Mouse (Mus musculus) stomach, embryonic 16.5 days (tissue): ENCODE results near the gene 4930579F01Rik. TPM values are rescaled to one million over a fixed set of nuclear protein-coding genes. Genes with fewer than 3 reads are reported as not detected.

Experiments
- ATAC-seq: fragments of 200-750 bp; cut with Nextera tagmentation; 2 replicates; pipeline ENCODE4 v1.8.0; 2017; ENCODE audit warnings: moderate number of reproducible peaks, moderate TSS enrichment; ENCODE audit not compliant: insufficient read depth, low FRiP score
- H3K27ac ChIP-seq: fragments of 300-500 bp; sonication (generic); 2 replicates; pipeline ENCODE4 v1.5.1; 2014; ENCODE audit warnings: low read length
- H3K27me3 ChIP-seq: fragments of 300-500 bp; sonication (generic); 2 replicates; pipeline ENCODE4 v1.6.1; 2014; ENCODE audit warnings: low read length, control low read depth, mixed read lengths; ENCODE audit not compliant: control insufficient read depth, insufficient read depth
- H3K36me3 ChIP-seq: fragments of 300-500 bp; sonication (generic); 2 replicates; pipeline ENCODE4 v1.6.1; 2014; ENCODE audit warnings: low read length; ENCODE audit not compliant: control insufficient read depth, insufficient read depth
- H3K4me1 ChIP-seq: fragments of 300-500 bp; sonication (generic); 2 replicates; pipeline ENCODE4 v1.6.1; 2014; ENCODE audit warnings: low read length, control low read depth, mixed read lengths; ENCODE audit not compliant: control insufficient read depth, insufficient read depth
- H3K4me2 ChIP-seq: fragments of 300-500 bp; sonication (generic); 2 replicates; pipeline ENCODE4 v1.6.1; 2014; ENCODE audit warnings: low read depth, low read length, mixed read lengths
- H3K4me3 ChIP-seq: fragments of 300-500 bp; sonication (generic); replicated peaks from 2 replicates; pipeline ENCODE4 v1.5.1; 2014; ENCODE audit warnings: mild to moderate bottlenecking, low read length
- H3K9ac ChIP-seq: fragments of 300-500 bp; sonication (generic); 2 replicates; pipeline ENCODE4 v1.6.1; 2014; ENCODE audit warnings: low read length
- H3K9me3 ChIP-seq: fragments of 300-500 bp; sonication (generic); replicated peaks from 2 replicates; pipeline ENCODE4 v1.6.1; 2016; ENCODE audit warnings: low read length, control low read depth; ENCODE audit not compliant: control insufficient read depth
- WGBS: fragments of 180-500 bp; shearing (Covaris S2); extraction: QIAGEN DNeasy Blood & Tissue Kit; methylation state at CpG from one replicate; pipeline ENCODE4 v1.1.7; 2014; 5-methylcytosine and 5-hydroxymethylcytosine counted together
- polyA plus RNA-seq: library from polyadenylated mRNA; unstranded; fragments of >200 nt; fragmentation: Nextera tagmentation; extraction: Ambion mirVana; gene quantifications from 2 replicates; pipeline ENCODE4 v1.2.1, GENCODE M21; 2015

4930579F01Rik gene
- polyA plus RNA-seq, 1 experiment from 2014 or later: 0.13 TPM

DNA sequence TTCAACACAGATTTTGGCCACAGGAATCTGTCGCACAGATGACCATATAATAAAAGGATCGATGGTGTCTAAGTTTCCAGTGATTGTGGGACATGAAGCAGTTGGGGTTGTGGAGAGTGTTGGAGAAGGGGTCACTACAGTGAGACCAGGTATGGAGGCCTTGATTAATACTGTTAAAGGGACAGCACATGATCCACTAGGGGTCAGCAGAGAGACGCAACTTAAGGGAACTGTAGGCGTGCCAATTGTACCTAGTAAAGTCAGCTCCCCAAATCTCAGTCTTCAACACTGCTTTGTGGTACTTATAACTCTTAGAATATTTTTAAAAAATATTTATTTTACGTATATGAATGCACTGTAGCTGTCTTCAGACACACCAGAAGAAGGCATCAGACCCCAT, 29.3 kb upstream of the 4930579F01Rik start:
- Histone ChIP-seq H3K9me3 (no peaks in the 10 kb centered on the region), H3K27ac (no peak overlapping the region), H3K36me3 (no peaks in the 10 kb centered on the region), H3K4me2 (no peak overlapping the region), H3K27me3 (no peaks in the 10 kb centered on the region), H3K9ac (no peak overlapping the region), H3K4me3 (no peak overlapping the region), H3K4me1 (no peaks in the 10 kb centered on the region)
- peak; percentile 65; the same call in 1 of the 2 replicates for ATAC-seq
- 51% methylated on average over 5 of the region's 5 CpGs for WGBS

DNA sequence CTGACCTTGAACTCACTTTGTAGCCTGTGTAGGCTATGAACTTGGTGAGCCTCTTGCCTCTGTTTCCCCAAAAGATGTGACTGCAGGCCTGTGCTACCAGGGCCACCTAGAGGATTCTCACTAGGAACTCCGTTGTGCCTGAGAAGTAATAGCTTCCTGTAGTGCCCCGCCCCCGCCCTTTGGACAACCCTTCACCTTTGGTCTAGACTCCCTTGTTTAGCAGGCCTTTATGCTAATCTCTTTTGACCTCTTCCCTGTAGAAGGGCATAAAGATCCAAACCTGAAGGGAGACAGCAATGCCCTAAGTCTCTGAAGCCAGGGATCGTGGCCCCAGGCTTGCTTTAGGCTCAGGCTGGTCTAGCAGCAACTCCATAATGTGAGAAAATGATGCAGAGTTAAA, 28.9 kb upstream of the 4930579F01Rik start:
- H3K36me3 ChIP-seq: no peaks in the 10 kb centered on the region
- no peaks in the 10 kb centered on the region for H3K27me3 ChIP-seq
- no peak for ATAC-seq
- no peak overlapping the region for H3K27ac ChIP-seq
- WGBS: 65% methylated on average over 4 of the region's 4 CpGs
- no peaks in the 10 kb centered on the region for H3K4me1 ChIP-seq
- H3K4me3 ChIP-seq: no peak overlapping the region
- H3K9me3 ChIP-seq: no peaks in the 10 kb centered on the region
- no peak overlapping the region for H3K4me2 ChIP-seq
- H3K9ac ChIP-seq: no peak overlapping the region

DNA sequence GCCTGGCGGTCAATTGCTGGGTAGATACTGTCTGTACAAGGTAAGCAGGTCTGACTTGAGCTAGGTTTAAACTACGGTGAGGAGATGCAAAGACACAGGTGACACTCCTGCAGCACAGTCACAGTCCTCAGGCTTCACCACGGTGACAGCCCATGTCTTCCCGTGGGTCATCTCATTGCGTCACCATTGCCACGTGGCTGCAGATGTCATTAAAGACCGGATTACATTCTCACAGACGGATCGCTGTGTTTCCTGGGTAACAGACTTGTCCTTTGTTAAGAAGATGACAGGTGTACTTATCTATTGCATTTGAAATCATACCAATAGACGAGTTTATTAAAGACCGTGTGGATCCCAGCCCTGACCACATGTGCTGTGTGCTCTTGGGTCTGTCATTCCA, 27.5 kb upstream of the 4930579F01Rik start:
- 86% methylated on average over 11 of the region's 11 CpGs for WGBS
- Histone ChIP-seq H3K27ac (no peak overlapping the region), H3K27me3 (no peaks in the 10 kb centered on the region), H3K36me3 (no peaks in the 10 kb centered on the region), H3K9ac (no peak overlapping the region), H3K4me2 (no peak overlapping the region), H3K4me1 (no peaks in the 10 kb centered on the region), H3K4me3 (no peak overlapping the region), H3K9me3 (no peaks in the 10 kb centered on the region)
- no peak for ATAC-seq

DNA sequence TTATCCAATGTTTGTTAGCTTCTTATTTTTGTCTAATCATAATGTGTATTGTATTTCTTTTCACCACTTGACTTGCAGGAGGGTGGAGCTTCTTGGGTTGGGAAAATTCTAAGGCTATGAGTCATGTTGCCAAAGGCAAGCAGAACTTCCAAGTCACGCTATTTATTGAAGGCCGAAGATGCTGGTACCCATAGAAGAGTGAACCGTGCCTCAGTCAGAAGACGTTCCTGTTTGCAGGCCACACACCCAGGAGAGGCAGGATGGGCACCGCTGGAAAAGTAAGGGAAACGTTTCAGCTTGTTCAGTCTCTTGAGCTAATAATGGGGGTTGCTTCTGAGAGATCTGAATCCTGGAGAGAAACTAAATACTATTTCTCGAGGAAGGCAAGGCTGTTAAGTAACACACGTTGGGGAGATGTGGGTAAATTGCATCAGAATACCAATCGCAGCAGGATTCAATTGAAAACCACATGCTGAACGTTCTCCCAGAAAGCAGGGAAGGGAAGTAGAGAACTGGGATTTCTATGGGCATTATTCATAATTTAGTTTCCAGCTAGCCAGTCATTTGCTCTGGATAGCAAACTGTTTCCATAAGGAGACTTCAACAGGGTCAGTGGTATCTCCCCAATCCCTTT, 24.1 kb upstream of the 4930579F01Rik start, which contains the start of gene Adh7:
Adh7 (plus strand) TSS at position 130 of the 634 bp plus-strand sequence.
- Histone ChIP-seq H3K9ac (no peak within 1 kb of the TSS), H3K4me3 (no peak within 1 kb of the TSS), H3K4me1 (peaks cover 6% of the 10 kb centered on the region; the same call in 1 of the 2 replicates), H3K36me3 (no peaks in the 10 kb centered on the region), H3K27me3 (no peaks in the 10 kb centered on the region), H3K4me2 (no peak within 1 kb of the TSS), H3K9me3 (no peaks in the 10 kb centered on the region), H3K27ac (no peak within 1 kb of the TSS)
- 69% methylated on average over 10 of the region's 10 CpGs for WGBS
- no peak for ATAC-seq

DNA sequence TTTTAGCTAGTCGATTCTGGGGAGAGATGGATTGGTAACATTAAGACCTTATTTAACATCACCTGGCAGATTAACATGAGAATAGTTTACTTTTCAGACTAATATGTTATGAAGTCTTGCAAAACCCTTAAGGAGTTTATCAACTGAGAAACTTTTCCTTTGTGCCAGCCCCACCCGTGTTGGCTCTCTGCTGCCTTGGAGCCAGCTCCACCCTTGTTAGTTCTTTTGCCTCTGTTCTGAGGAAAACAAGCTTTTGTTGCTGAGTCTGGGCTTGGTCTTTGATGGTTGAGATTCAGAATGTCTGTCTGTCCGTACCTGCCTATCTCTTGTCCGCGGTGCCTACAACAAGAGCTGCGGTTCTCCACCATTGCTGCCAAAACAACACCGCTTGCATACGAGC, 22.5 kb upstream of the 4930579F01Rik start:
- H3K4me2 ChIP-seq: no peak overlapping the region
- peaks cover 6% of the 10 kb centered on the region; the same call in 1 of the 2 replicates for H3K4me1 ChIP-seq
- no peak overlapping the region for H3K9ac ChIP-seq
- no peaks in the 10 kb centered on the region for H3K36me3 ChIP-seq
- no peaks in the 10 kb centered on the region for H3K9me3 ChIP-seq
- H3K27ac ChIP-seq: peak overlapping the region; percentile 15; the same call in 1 of the 2 replicates
- no peak overlapping the region for H3K4me3 ChIP-seq
- ATAC-seq: no peak; the same call in 1 of the 2 replicates
- WGBS: 56% methylated on average over 8 of the region's 8 CpGs
- H3K27me3 ChIP-seq: no peaks in the 10 kb centered on the region

DNA sequence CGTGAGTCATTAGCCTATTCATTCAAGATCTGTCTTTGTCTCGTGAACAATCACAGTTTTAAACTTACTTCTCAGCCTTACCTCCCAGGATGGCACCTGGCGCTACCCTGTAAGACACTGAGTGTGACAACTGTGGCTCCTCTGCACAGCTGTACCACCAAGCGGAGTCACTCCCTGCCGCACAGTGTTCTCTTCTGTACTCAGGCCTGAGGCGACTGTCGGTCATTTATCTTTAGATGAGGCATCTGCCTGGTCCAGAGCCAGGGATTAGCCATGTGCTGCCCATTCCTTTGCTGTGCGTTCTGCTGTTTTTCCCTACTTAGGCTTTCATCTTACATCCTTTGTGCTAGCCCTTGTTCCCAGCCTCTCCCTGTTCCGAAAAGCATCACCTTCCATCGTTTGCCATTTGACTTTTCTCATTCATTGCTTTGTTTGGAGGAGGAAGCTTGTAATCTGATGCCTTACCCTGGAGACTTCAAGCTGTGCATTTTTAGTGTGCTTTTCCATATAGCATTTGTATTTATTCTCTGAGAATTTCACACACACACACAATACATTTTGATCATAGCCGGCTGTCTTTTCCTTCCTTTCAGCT, 21.9 kb upstream of the 4930579F01Rik start:
- Histone ChIP-seq H3K27me3 (no peaks in the 10 kb centered on the region), H3K9ac (no peak overlapping the region), H3K4me3 (no peak overlapping the region), H3K27ac (no peak overlapping the region), H3K9me3 (no peaks in the 10 kb centered on the region), H3K4me1 (peaks cover 6% of the 10 kb centered on the region; the same call in 1 of the 2 replicates), H3K36me3 (no peaks in the 10 kb centered on the region), H3K4me2 (no peak overlapping the region)
- 37% methylated on average over 11 of the region's 11 CpGs for WGBS
- ATAC-seq: 0 out of 2 replicates have a peak, but pooled peaks have one; percentile 44

DNA sequence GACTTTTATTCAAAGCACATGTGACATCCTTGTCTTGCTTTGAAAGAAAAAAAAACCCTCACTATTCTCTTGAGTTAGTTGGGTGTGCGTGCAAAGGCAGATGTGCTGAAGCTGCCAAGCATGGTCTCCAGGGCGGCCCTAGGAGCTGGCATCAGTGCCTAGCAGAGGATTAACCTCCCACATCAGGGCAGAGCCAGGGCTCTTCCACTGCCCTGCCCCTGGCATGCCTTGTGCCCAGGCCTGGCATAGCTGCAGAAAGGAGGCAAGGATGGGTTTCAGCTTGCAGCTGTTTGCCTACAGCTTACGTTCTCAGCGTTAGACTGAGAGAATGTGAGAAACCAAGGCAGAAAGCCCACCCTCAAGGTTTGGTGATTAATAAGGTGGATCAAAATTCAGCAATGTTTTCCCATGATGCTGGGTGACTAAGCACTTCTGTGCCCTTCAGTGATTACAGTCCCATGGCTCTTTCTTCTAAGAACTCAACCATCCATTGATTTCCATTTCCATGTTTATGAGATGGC, 18.9 kb upstream of the 4930579F01Rik start:
- no peaks in the 10 kb centered on the region for H3K36me3 ChIP-seq
- 90% methylated on average over 4 of the region's 4 CpGs for WGBS

DNA sequence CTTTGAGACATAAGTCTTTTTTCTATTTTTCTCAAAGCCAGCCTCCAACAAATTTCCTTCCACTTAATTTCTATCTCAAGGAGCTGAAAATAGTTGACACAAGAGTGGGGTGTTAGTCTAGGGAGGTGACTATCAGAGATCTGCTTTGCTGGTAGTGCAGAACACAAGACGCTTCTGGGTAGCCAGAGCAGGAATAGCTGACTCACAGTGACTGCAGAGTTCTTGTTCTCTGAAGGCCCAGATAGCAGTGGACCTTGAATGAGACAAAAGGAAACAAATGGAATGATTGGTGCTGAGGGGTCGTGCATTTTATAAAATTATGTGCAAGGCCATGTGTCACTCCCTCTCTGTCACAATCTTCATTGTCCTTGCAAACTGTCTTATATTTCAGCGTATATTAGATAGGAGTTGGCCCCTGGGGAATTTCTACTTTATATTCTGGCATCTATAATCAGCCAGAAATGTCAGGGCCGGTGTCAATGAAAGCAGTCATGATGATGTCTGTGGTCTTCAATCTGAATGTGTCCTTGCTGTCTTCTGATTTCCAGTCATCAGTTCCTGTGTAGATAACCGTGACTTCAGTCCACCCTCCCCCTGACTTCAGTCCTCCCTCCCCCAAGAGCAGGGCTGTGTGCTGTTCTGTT, 16.9 kb upstream of the 4930579F01Rik start:
- Histone ChIP-seq H3K9ac (no peak overlapping the region), H3K9me3 (no peaks in the 10 kb centered on the region), H3K4me1 (peaks cover 4% of the 10 kb centered on the region; the same call in 1 of the 2 replicates), H3K4me2 (no peak overlapping the region), H3K4me3 (no peak overlapping the region), H3K27me3 (no peaks in the 10 kb centered on the region), H3K36me3 (no peaks in the 10 kb centered on the region), H3K27ac (no peak overlapping the region)
- 74% methylated on average over 5 of the region's 5 CpGs for WGBS
- no peak for ATAC-seq

More for the DNA sequence above, 18.9 kb upstream of the 4930579F01Rik start:
- peaks cover 6% of the 10 kb centered on the region; the same call in 1 of the 2 replicates for H3K4me1 ChIP-seq
- H3K4me3 ChIP-seq: no peak overlapping the region
- no peak overlapping the region for H3K9ac ChIP-seq
- no peak overlapping the region for H3K4me2 ChIP-seq
- H3K27me3 ChIP-seq: no peaks in the 10 kb centered on the region
- H3K9me3 ChIP-seq: no peaks in the 10 kb centered on the region
- ATAC-seq: no peak
- no peak overlapping the region for H3K27ac ChIP-seq

DNA sequence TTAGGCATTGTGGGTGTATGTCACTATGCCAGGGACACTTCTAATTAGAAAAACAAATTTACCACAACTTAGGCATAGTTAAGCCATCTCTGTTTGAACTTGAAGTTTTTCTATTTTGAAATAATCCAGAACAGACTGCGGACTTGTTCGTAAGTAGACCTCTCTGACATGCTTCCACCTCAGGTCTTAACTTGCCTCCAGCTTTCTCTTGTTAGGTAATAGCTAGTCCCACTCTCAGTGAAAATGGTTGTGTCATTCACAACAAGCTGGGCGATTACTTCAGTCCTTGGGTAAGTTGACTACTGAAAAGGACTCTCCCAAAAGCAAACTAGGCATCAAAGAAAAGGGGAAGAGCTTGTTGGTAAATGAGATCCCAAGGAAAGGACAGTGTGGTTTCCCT, 15.2 kb upstream of the 4930579F01Rik start:
- 82% methylated on average over 3 of the region's 3 CpGs for WGBS
- Histone ChIP-seq H3K9me3 (no peaks in the 10 kb centered on the region), H3K4me3 (no peak overlapping the region), H3K4me2 (no peak overlapping the region), H3K27me3 (no peaks in the 10 kb centered on the region), H3K9ac (no peak overlapping the region), H3K36me3 (no peaks in the 10 kb centered on the region), H3K4me1 (no peaks in the 10 kb centered on the region), H3K27ac (no peak overlapping the region)
- ATAC-seq: no peak
